Mouse (Mus musculus) layer of hippocampus, postnatal 25 days (tissue): Measurements from ENCODE around the gene Lca5. TPM values are rescaled to one million over a fixed set of nuclear protein-coding genes. Genes with fewer than 3 reads are reported as not detected.

Experiments
- DNase-seq, 2 experiments: peaks; one replicate each; pipeline ENCODE4 v3.0.0; 2022; ENCODE audit warnings: mixed read lengths in 2 of 2, low spot score in 1 of 2; ENCODE audit errors: extremely low spot score in 1 of 2
- total RNA-seq, 2 experiments: library from RNA; stranded (reverse); gene quantifications; 2 replicates each; pipeline ENCODE4 v1.2.3; 2021

Lca5 gene
- total RNA-seq: 10 to 100 TPM; 12.8 to 13.5 TPM

GRCm38 (mm10) chr9:83440392-83441357 is at the start of gene Lca5:
Lca5 (minus strand) TSS chr9:83441127.
- DNase-seq: peak; percentile 77 to 84

GRCm38 (mm10) chr9:83488491-83489210 is 47.7 kb upstream of the Lca5 start:
- peak; percentile 9 to 16 for DNase-seq

- peak in 1 of 2 experiments; percentile 22 for DNase-seq
Observed at GRCm38 (mm10) chr9:83487771-83488470, 47.0 kb upstream of the Lca5 start.

GRCm38 (mm10) chr9:83485966-83486365 is 45.0 kb upstream of the Lca5 start:
- no peak for DNase-seq

GRCm38 (mm10) chr9:83485357-83485756 is 44.4 kb upstream of the Lca5 start:
- DNase-seq: no peak

GRCm38 (mm10) chr9:83483419-83483818 is 42.5 kb upstream of the Lca5 start:
- DNase-seq: no peak

- DNase-seq: no peak
Observed at GRCm38 (mm10) chr9:83482176-83482949, 41.4 kb upstream of the Lca5 start.

GRCm38 (mm10) chr9:83469871-83470270 is 28.9 kb upstream of the Lca5 start:
- no peak for DNase-seq

- peak; percentile 20 to 56 for DNase-seq
Observed at GRCm38 (mm10) chr9:83447771-83448170, 6.8 kb upstream of the Lca5 start.

GRCm38 (mm10) chr9:83447176-83447575 is 6.2 kb upstream of the Lca5 start:
- DNase-seq: no peak

- no peak for DNase-seq
Observed at GRCm38 (mm10) chr9:83437621-83438020, 3.3 kb downstream of the Lca5 start.

- no peak for DNase-seq
Observed at GRCm38 (mm10) chr9:83434489-83434888, 6.4 kb downstream of the Lca5 start.

- peak in 1 of 2 experiments; percentile 36 for DNase-seq
Observed at GRCm38 (mm10) chr9:83433661-83434060, 7.3 kb downstream of the Lca5 start.

GRCm38 (mm10) chr9:83427926-83428325 is 13.0 kb downstream of the Lca5 start:
- DNase-seq: no peak

GRCm38 (mm10) chr9:83418965-83419364 is 22.0 kb downstream of the Lca5 start:
- no peak for DNase-seq

GRCm38 (mm10) chr9:83413046-83413445 is 27.9 kb downstream of the Lca5 start:
- no peak for DNase-seq

- no peak for DNase-seq
Observed at GRCm38 (mm10) chr9:83405150-83405549, 35.8 kb downstream of the Lca5 start.

GRCm38 (mm10) chr9:83400783-83401182 is 40.1 kb downstream of the Lca5 start:
- no peak for DNase-seq

GRCm38 (mm10) chr9:83399414-83399813 is 41.5 kb downstream of the Lca5 start:
- DNase-seq: no peak

GRCm38 (mm10) chr9:83398260-83398659 is 42.7 kb downstream of the Lca5 start:
- DNase-seq: no peak
